Mouse (Mus musculus): ENCODE data around the gene 6430548M08Rik.

6430548M08Rik gene

DNA sequence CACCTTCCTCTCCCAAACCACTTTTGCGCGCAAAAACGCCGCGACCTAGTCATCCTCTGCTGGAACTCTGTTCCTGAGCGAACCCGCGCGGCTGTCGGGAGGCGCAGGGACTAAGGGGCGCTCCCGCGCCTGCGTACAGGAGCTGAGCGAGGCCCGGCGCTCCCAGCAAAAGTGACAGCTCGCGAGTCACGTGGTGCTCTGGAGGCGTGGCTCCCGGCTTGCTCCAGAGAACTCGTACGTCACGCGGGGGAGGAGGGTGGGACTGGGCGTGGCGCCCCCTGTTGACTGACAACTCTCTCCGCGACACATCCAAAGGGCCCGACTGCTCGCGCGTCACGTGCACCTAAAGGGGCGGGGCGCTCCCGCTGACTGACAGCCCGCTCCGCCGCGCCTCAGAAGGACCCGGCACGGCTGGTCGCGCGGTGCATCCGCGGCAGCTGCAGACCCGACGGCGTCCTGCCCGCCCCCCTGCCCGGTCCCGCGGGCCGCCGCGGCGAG is at the start of gene 6430548M08Rik:
Gene 6430548M08Rik (plus strand): TSS at position 395 of the 498 bp plus-strand sequence.
- DNase-seq (ENCODE audit: low spot score in 2 of 2): peak; percentile 99 to 100

DNA sequence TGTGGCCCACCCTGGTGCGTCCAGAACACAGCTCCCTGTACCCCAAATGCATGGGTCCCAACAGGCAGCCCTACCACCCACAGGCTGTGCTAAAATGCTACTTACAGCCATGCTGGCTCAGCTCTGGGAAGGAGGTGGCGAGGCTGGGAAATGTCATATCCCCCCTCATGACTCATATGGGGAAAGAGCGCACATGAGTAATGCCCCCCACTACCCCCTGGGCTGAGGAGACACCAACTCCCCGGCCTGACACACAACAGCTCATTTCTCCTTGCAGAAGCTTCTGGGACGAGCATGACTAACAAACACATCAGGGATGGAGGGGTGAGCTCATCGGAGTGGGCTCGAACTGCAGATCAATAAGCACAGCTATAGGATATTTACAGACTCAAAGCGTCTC is 48.3 kb upstream of the 6430548M08Rik start:
- no peak for DNase-seq (ENCODE audit: low spot score in 2 of 2)

DNA sequence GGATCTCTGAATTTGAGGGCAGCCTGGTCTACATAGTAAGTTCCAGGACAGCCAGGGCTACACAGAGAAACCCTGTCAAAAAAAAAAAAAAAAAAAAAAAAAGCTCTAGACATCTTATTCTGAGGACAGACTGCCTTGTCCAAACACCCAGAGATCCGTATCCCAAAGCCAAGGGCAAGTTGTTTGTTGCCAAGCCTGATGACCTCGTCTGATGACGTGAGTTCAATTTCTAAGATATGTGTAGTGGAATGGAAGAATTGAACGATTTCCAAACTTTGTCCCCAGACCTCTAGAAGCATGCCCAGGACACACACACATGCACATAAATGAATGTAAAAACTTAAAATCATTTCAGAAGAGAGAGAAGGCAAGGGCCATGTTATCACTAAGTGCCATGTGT is 47.7 kb upstream of the 6430548M08Rik start:
- no peak for DNase-seq (ENCODE audit: low spot score in 2 of 2)

DNA sequence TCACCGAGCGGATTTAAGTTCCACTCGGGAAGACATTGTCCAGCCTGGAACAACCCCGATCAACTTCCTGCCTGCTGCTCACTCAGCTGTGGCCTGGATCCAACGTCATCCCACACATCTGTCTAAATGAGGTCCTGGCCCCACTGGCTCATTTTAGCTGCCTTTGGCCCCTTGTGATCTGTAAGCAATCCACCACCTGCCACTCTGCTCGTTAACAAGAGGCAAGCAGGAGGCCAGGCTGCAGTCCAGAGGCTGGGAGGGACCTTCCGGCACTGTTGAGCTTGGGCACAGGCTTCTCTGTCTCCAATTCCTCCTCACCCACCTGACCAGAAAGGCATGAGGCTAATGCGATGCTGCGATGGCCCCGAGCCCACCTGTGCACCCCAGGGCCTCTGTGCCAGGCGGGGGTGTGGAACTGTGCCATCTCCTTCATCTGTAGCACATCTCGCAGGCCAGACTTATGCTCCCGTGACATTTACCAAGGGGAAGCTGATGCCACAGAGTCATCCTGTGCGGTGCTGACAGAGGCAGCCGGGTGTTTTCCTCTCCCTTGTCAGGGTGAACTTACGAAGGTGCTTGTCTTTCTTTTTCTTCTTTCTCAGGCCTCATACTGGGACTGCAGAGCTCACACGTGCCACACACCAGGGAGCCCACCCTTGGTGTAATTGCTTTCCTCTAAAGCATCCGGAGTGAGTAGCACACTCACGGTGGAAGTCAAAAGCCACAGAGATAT is 45.9 kb upstream of the 6430548M08Rik start:
- DNase-seq (ENCODE audit: low spot score in 2 of 2): peak; percentile 89 to 95

- DNase-seq (ENCODE audit: low spot score in 2 of 2): peak; percentile 71 to 88
Observed at GRCm38 (mm10) chr8:120071684-120072083, 42.3 kb upstream of the 6430548M08Rik start.

GRCm38 (mm10) chr8:120072259-120072658 is 41.7 kb upstream of the 6430548M08Rik start:
- peak in 1 of 2 experiments; percentile 40 for DNase-seq (ENCODE audit: low spot score in 2 of 2)

- DNase-seq (ENCODE audit: low spot score in 2 of 2): peak; percentile 50 to 56
Observed at GRCm38 (mm10) chr8:120072827-120073226, 41.1 kb upstream of the 6430548M08Rik start.

- no peak for DNase-seq (ENCODE audit: low spot score in 2 of 2)
Observed at GRCm38 (mm10) chr8:120074516-120074915, 39.4 kb upstream of the 6430548M08Rik start.

DNA sequence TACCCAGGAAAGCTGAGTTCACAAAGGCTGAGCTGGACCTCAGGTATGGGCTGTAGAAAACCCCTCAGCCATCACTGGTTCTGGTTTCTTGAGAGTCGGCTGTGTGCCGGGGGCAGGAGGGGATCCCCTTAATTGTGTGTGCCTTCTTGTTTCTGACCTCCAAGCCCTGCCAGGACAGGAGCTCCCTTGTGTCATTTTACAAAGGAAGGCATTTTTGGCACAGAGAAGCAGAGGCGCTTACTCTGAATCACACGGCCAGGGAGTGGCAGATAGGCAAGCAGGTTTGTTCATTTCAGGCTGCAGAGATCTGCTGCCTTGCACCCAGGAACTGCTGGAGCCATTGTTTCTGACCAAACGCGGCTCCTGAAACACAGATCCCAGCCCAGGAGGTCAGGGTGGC is 38.6 kb upstream of the 6430548M08Rik start:
- DNase-seq (ENCODE audit: low spot score in 2 of 2): no peak

DNA sequence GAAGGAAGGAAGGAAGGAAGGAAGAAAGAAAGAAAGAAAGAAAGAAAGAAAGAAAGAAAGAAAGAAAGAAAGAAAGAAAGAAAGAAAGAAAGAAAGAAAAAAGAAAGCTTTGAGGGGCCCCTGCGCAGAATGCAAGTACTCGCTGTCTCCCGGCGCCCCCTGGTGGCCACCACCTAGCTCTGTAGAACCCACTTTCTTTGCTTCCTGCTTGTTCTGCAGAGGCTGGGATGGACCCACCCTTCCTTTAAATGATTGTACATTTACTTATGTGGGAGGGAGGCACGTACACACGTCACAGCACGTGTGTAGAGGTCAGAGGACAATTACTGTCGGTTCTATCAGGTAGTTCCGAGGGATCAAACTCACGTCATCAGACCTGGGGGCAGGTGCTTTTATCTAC is 35.9 kb upstream of the 6430548M08Rik start:
- DNase-seq (ENCODE audit: low spot score in 2 of 2): peak; percentile 56 to 69

GRCm38 (mm10) chr8:120079361-120079760 is 34.6 kb upstream of the 6430548M08Rik start:
- no peak for DNase-seq (ENCODE audit: low spot score in 2 of 2)

DNA sequence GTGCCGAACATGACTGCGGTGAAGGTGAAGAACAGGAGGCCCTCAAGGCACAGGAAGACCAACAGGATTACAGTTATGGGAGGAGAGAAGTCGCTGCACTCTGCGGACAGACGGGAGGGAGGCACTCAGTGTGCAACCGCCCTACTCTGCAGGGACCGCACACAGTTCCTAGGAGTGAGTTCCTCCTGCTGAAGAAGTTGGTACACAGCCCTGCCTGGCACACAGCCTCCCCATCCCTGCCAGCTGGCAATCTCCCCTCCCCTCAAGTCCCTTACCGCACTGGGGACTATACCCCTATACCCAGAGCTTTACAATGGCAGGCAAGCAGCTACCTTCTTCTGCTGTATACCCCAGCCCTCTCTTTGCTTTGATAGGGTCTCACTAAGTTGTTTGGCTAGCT is 30.7 kb upstream of the 6430548M08Rik start:
- no peak for DNase-seq (ENCODE audit: low spot score in 2 of 2)

DNA sequence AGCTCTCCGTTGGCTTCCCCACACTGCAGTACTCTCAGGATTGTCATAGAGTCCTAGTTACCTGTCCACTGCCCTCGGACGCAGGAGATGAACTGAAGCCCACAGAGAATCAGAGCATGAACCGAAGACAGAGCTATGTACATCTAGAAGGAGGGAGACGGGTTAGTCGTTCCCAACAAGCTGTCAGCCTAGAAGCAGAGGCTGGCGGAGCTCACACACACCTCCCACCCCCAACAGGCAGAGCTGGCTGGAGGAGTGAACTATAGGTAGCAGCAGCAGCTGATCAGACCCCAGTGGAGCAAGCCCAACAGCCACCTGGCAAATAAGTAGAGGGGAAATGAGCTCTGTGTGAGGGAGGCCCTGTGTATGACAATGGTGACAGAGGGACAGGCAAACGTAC is 29.2 kb upstream of the 6430548M08Rik start:
- no peak for DNase-seq (ENCODE audit: low spot score in 2 of 2)

- DNase-seq (ENCODE audit: low spot score in 2 of 2): no peak
Observed at GRCm38 (mm10) chr8:120089511-120089910, 24.4 kb upstream of the 6430548M08Rik start.

DNA sequence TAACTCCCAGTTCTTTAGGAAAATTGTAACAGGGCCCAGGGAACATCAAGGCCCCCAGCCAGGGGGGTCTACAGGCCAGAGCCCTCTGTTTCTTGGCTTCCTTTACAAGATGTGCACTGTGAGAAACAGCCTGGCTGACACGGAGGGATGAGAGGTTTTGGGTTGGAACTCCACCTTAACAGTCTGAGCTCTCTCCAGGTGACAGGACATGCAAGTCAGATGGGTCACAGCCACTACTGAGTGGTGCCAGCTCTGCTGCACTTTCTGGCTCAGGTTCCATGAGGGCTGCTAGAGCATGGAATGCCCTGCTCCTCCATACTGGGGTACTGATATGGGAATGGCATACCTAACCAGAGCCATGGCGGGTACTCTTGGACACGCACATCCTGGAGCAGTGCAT is 22.9 kb upstream of the 6430548M08Rik start:
- no peak for DNase-seq (ENCODE audit: low spot score in 2 of 2)

- no peak for DNase-seq (ENCODE audit: low spot score in 2 of 2)
Observed at GRCm38 (mm10) chr8:120093103-120093502, 20.8 kb upstream of the 6430548M08Rik start.

DNA sequence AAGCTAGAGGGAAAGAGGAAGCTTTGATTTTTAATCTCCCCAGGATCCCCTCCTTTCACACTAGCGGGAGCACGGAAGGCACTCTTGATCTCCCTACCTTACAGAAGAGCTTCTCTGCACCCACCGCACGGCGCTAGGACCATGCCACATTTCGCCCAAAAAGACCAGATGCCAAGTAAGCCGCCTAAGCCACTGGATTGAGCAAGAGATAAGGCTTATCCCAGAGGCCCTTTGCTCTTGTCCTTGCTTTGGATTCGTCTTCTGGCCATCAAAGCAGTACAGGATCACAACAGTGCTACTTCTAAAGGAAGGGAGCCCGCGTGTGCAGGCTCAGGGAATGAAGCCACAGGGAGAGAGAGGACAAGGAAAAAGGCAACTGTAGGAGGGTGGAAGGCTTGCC is 19.2 kb upstream of the 6430548M08Rik start:
- no peak for DNase-seq (ENCODE audit: low spot score in 2 of 2)

DNA sequence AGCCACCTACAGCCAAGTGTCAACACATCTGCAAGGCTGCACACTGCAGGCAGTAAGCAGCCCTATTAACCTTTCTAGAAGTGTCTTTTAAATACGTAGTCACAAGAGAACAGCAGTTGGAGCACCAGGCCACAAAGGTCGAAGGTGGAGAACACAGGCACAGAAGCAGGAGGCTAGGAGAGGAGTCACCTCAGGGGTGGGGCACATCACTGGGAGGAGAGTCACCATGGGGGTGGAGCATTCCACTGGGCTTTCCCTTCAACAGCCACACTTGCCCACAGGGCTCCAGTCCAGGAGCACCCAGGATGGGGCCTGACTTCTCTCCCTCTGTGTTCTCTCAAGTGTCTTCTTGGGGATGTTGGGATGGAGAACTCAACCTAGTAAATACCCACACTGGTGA is 17.5 kb upstream of the 6430548M08Rik start:
- DNase-seq (ENCODE audit: low spot score in 2 of 2): no peak

- DNase-seq (ENCODE audit: low spot score in 2 of 2): peak in 1 of 2 experiments; percentile 39
Observed at GRCm38 (mm10) chr8:120100388-120101067, 13.4 kb upstream of the 6430548M08Rik start.

GRCm38 (mm10) chr8:120101068-120101972 is 12.6 kb upstream of the 6430548M08Rik start, which contains the start of gene Zdhhc7:
TSS of gene Zdhhc7 (minus strand) at chr8:120101482.
- DNase-seq (ENCODE audit: low spot score in 2 of 2): peak; percentile 81 to 84

DNA sequence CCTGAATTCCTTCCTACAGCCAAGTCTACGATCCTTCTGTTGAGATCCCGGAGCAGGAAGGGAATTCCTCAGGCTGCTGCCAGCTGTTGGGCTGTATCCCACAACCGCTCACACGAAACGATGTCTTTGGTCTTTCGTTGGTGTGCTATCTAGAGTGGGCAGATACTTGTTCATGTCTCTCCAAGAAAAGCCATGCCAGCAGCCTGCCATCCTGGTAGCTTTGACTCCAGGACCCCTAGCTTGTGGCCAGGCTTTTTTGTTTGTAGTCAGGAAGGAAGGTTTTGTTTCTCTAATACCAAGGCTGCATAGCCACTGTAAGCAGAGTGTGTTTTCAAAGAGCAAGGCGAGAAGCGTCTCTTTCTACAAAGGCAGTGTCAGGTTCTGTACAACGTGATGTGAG is 10.0 kb upstream of the 6430548M08Rik start:
- no peak for DNase-seq (ENCODE audit: low spot score in 2 of 2)
